Mouse (Mus musculus) heart, embryonic 12.5 days (tissue): ENCODE results near the gene Anxa6. TPM values are rescaled to one million over a fixed set of nuclear protein-coding genes. Genes with fewer than 3 reads are reported as not detected.

Experiments used
- ATAC-seq: fragments of 200-750 bp; cut with Nextera tagmentation; 2 replicates; pipeline ENCODE4 v1.8.0; 2017; ENCODE audit warnings: moderate TSS enrichment, moderate library complexity; ENCODE audit not compliant: insufficient number of reproducible peaks, low FRiP score
- H3K27ac ChIP-seq: fragments of 300-500 bp; sonication (generic); 2 replicates; pipeline ENCODE4 v1.5.1; 2016; ENCODE audit warnings: mild to moderate bottlenecking, moderate library complexity; ENCODE audit not compliant: poor library complexity, severe bottlenecking
- H3K27me3 ChIP-seq: fragments of 300-500 bp; sonication (generic); replicated peaks from 2 replicates; pipeline ENCODE4 v1.6.1; 2016; ENCODE audit warnings: mild to moderate bottlenecking, moderate library complexity
- H3K36me3 ChIP-seq: fragments of 300-500 bp; sonication (generic); 2 replicates; pipeline ENCODE4 v1.6.1; 2016; ENCODE audit warnings: mild to moderate bottlenecking, moderate library complexity
- H3K4me1 ChIP-seq: fragments of 300-500 bp; sonication (generic); replicated peaks from 2 replicates; pipeline ENCODE4 v1.6.1; 2016; ENCODE audit warnings: mild to moderate bottlenecking
- H3K4me2 ChIP-seq: fragments of 300-500 bp; sonication (generic); 2 replicates; pipeline ENCODE4 v1.6.1; 2016; ENCODE audit warnings: mild to moderate bottlenecking, moderate library complexity
- H3K4me3 ChIP-seq: fragments of 300-500 bp; sonication (generic); 2 replicates; pipeline ENCODE4 v1.5.1; 2016; ENCODE audit warnings: mild to moderate bottlenecking
- H3K9ac ChIP-seq: fragments of 300-500 bp; sonication (generic); 2 replicates; pipeline ENCODE4 v1.6.1; 2016; ENCODE audit warnings: mild to moderate bottlenecking, moderate library complexity
- H3K9me3 ChIP-seq: fragments of 300-500 bp; sonication (generic); replicated peaks from 2 replicates; pipeline ENCODE4 v1.6.1; 2016; ENCODE audit warnings: mild to moderate bottlenecking, moderate library complexity
- WGBS: fragments of 180-500 bp; shearing (Covaris S2); methylation state at CpG from one replicate; pipeline ENCODE4 v1.1.7; 2016; 5-methylcytosine and 5-hydroxymethylcytosine counted together
- polyA plus RNA-seq: library from polyadenylated mRNA; unstranded; fragments of >200 nt; fragmentation: Nextera tagmentation; extraction: Ambion mirVana; gene quantifications from 2 replicates; pipeline ENCODE4 v1.2.1, GENCODE M21; 2016

Gene Anxa6
- polyA plus RNA-seq, 1 experiment from 2014 or later = 339 TPM

GRCm38 (mm10) chr11:54929290-54929689 lies 104.0 kb downstream of the Anxa6 start:
- H3K9ac ChIP-seq = no peak overlapping the region
- peaks cover 82% of the 10 kb centered on the region for H3K36me3 ChIP-seq
- peaks cover 23% of the 10 kb centered on the region for H3K4me1 ChIP-seq
- H3K4me2 ChIP-seq = no peak overlapping the region
- no peaks in the 10 kb centered on the region for H3K27me3 ChIP-seq
- no peak overlapping the region for H3K27ac ChIP-seq
- no peaks in the 10 kb centered on the region for H3K9me3 ChIP-seq
- 85% methylated on average over 6 of the region's 6 CpGs for WGBS
- H3K4me3 ChIP-seq = no peak overlapping the region
- ATAC-seq = no peak

Other genes starting within 250 kb of the Anxa6 start
- 68.7 and 68.9 TPM in 2 replicates for gene Cdc42se2, start 245.8 kb downstream of the Anxa6 start, polyA plus RNA-seq
- gene Lyrm7, start 172.5 kb downstream of the Anxa6 start, polyA plus RNA-seq = 14.5 and 20.1 TPM in 2 replicates
- gene Hint1, start 167.1 kb downstream of the Anxa6 start, polyA plus RNA-seq = 743 and 765 TPM in 2 replicates
- 1,404 and 1,433 TPM in 2 replicates for gene Gpx3, start 131.0 kb downstream of the Anxa6 start, polyA plus RNA-seq
- 23.1 and 23.6 TPM in 2 replicates for gene Tnip1, start 70.5 kb downstream of the Anxa6 start, polyA plus RNA-seq
- 17.5 and 19.0 TPM in 2 replicates for gene Ccdc69, start 44.7 kb upstream of the Anxa6 start, polyA plus RNA-seq
- 49.4 and 49.9 TPM in 2 replicates for gene Gm2a, start 64.7 kb upstream of the Anxa6 start, polyA plus RNA-seq
- gene Slc36a3, start 118.3 kb upstream of the Anxa6 start, polyA plus RNA-seq = not detected in 2 replicates
- 2.8 and 3.4 TPM in 2 replicates for gene Slc36a2, start 151.6 kb upstream of the Anxa6 start, polyA plus RNA-seq
- gene Slc36a1, start 170.9 kb upstream of the Anxa6 start, polyA plus RNA-seq = 0.63 and 1.3 TPM in 2 replicates